Mouse (Mus musculus) testis, adult 2 months (tissue): ENCODE data around the gene Rxra.

Source experiments
- CTCF ChIP-seq: fragments of 200-500 bp; IDR thresholded peaks from 2 replicates; pipeline ENCODE4 v1.5.1; 2012; ENCODE audit warnings: low read depth, mild to moderate bottlenecking, inconsistent platforms, low read length, moderate library complexity; ENCODE audit not compliant: control insufficient read depth, insufficient read depth, insufficient replicate concordance
- POLR2A ChIP-seq: fragments of 200-500 bp; IDR thresholded peaks from 2 replicates; pipeline ENCODE4 v1.6.1; 2012; ENCODE audit warnings: low read depth, mild to moderate bottlenecking, inconsistent platforms, low read length, moderate library complexity; ENCODE audit not compliant: control insufficient read depth

DNA sequence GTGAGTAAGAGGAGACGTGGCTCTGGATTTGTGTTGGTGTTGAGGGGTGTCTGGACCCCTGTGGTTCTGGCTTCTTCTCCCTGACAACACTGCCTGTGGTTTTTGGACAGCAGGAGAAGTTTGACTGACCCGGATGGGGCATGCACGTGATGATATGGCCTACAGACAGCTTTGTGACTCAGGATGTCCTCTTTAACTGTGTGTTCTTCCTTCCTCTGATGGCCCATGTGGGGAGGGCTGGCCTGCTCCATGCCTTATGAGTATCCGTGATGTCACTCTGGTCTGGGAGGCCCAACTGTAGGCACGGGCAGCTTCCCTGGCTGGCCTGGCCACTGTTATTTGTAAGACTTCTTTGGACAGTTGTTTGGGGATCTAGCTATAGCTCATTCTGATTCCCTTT is 11.7 kb downstream of the Rxra start:
- TF ChIP-seq CTCF: no peak
- no peak for TF ChIP-seq POLR2A
